Mouse (Mus musculus) lung, embryonic 16.5 days (tissue): Measurements from ENCODE around the gene Mrpl23. TPM values are rescaled to one million over a fixed set of nuclear protein-coding genes. Genes with fewer than 3 reads are reported as not detected.

Source experiments
- ATAC-seq: fragments of 200-750 bp; cut with Nextera tagmentation; 2 replicates; pipeline ENCODE4 v1.8.0; 2017; ENCODE audit warnings: low read depth, mild to moderate bottlenecking, moderate library complexity
- H3K27ac ChIP-seq: fragments of 300-500 bp; sonication (generic); 2 replicates; pipeline ENCODE4 v1.5.1; 2014; ENCODE audit warnings: mild to moderate bottlenecking, control low read depth, low read length
- H3K27me3 ChIP-seq: fragments of 300-500 bp; sonication (generic); 2 replicates; pipeline ENCODE4 v1.6.1; 2014; ENCODE audit warnings: low read depth, low read length, mixed read lengths; ENCODE audit not compliant: control insufficient read depth, insufficient read depth
- H3K36me3 ChIP-seq: fragments of 300-500 bp; sonication (generic); 2 replicates; pipeline ENCODE4 v1.6.1; 2014; ENCODE audit warnings: low read length; ENCODE audit not compliant: control insufficient read depth, insufficient read depth
- H3K4me1 ChIP-seq: fragments of 300-500 bp; sonication (generic); replicated peaks from 2 replicates; pipeline ENCODE4 v1.6.1; 2014; ENCODE audit warnings: low read length, mixed read lengths; ENCODE audit not compliant: control insufficient read depth, insufficient read depth
- H3K4me2 ChIP-seq: fragments of 300-500 bp; sonication (generic); 2 replicates; pipeline ENCODE4 v1.6.1; 2014; ENCODE audit warnings: low read depth, low read length, control low read depth
- H3K4me3 ChIP-seq: fragments of 300-500 bp; sonication (generic); 2 replicates; pipeline ENCODE4 v1.5.1; 2014; ENCODE audit warnings: mild to moderate bottlenecking, low read length, control low read depth
- H3K9ac ChIP-seq: fragments of 300-500 bp; sonication (generic); 2 replicates; pipeline ENCODE4 v1.6.1; 2014; ENCODE audit warnings: low read length, control low read depth
- H3K9me3 ChIP-seq: fragments of 300-500 bp; sonication (generic); 2 replicates; pipeline ENCODE4 v1.6.1; 2016; ENCODE audit warnings: low read length; ENCODE audit not compliant: control insufficient read depth
- WGBS: fragments of 180-500 bp; shearing (Covaris S2); extraction: QIAGEN DNeasy Blood & Tissue Kit; methylation state at CpG from one replicate; pipeline ENCODE4 v1.1.7; 2014; 5-methylcytosine and 5-hydroxymethylcytosine counted together
- polyA plus RNA-seq: library from polyadenylated mRNA; unstranded; fragments of >200 nt; fragmentation: Nextera tagmentation; extraction: Ambion mirVana; gene quantifications from 2 replicates; pipeline ENCODE4 v1.2.1, GENCODE M21; 2015

The Mrpl23 gene
- polyA plus RNA-seq, 1 experiment from 2014 or later, result 22.4 TPM

DNA sequence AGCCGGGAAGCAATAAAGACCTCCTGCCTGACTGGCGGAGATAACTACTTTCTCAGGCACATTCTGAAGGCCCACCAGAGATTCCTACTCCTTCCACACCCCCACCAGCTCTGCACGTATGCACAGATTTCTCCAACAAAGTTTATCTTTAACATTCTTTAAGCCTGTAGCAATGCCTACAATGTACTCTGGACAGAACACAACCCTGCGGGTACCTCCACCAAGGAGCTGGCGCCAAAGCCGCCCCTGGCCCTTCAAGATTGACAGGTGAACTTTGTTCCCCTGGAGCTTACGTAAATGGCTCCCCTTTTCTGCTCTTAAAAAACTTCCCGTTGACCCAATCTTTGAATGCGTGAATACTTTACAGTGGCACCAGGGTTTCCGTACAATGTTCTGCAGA is 3.1 kb upstream of the Mrpl23 start:
- no peaks in the 10 kb centered on the region for H3K36me3 ChIP-seq
- 43% methylated on average over 10 of the region's 10 CpGs for WGBS
- no peak overlapping the region for H3K4me3 ChIP-seq
- H3K27ac ChIP-seq, result 0 out of 2 replicates have a peak overlapping the region, but pooled peaks have one; percentile 24
- no peak overlapping the region for H3K4me2 ChIP-seq
- H3K4me1 ChIP-seq, result peaks cover 41% of the 10 kb centered on the region
- H3K9me3 ChIP-seq, result no peaks in the 10 kb centered on the region
- no peak for ATAC-seq
- H3K9ac ChIP-seq, result no peak overlapping the region
- no peaks in the 10 kb centered on the region for H3K27me3 ChIP-seq

DNA sequence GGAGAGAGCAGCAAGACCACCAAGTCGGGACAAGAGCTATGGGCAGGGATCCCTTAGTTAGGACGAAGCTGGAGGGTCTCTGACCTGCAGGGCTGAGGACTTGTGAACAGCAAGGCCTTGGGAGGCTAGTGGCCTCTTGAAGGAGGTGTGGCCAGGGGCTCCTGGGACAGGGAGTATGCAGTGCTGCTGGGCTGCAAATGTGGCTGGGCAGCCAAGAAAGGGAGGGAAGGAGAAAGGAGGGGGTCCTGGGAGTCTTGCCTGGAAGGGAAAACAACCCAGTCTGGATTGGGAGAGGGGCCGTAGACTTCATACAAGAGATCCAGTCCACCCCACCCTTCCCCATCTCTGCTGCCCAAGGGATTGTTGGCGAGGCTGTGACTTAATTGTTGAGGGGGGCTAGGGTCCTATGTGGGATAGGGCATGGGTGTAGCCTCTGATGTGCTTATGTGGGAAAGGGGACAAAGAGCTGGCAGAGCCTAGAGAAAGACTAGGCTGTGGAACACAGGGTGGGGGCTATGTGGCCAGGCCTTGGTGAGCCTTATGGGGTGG is 439 bp upstream of the Mrpl23 start:
- H3K4me1 ChIP-seq, result peaks cover 38% of the 10 kb centered on the region
- H3K9me3 ChIP-seq, result no peaks in the 10 kb centered on the region
- H3K36me3 ChIP-seq, result peaks cover 3% of the 10 kb centered on the region; the same call in 1 of the 2 replicates
- peak overlapping the region; percentile 69 for H3K4me2 ChIP-seq
- no peaks in the 10 kb centered on the region for H3K27me3 ChIP-seq
- WGBS, result 66% methylated on average over 4 of the region's 4 CpGs
- peak; percentile 0 for ATAC-seq
- H3K9ac ChIP-seq, result peak overlapping the region; percentile 87; the same call in 1 of the 2 replicates
- no peak overlapping the region for H3K4me3 ChIP-seq
- peak overlapping the region; percentile 85; the same call in 1 of the 2 replicates for H3K27ac ChIP-seq

DNA sequence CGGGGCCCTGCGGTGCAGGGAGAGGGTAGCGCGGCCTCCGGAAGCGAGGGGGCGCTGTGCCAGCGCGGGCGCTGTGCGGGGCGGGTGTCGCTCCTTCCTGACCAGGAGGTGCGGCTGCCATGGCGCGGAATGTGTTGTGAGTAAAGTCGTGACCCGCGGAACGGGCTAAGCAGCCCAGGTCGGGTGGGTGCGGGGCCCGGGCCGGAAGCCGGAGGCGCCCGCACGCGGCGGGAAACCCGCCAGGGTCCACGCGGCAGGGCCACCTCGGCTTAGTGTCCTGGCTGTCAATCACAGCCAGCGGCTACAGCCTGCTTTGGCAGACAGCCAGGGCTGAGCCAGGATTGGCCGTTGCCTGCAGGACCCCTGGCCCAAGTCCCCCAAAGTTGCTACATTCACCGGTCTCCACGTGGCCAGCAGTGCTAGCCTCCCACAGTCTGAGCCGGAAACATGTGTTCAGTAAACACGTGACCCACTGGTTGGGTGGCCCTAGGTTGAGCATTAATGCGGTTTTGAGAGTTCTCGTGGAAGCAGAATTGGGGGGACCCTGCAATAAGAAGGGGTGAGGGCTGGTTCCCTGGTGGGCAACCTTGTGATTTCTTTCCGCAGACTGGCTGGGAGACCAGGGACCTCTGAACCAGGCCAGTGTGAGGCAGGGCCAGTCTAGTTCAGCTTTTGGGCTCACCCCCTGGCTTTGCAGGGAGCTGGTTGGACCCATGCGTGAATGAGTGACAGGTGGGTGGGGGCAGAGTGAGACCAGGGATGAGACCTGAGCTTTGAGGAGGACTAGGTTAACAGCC is 771 bp downstream of the Mrpl23 start:
- peak overlapping the region; percentile 87 for H3K9ac ChIP-seq
- peak overlapping the region; percentile 69 for H3K4me2 ChIP-seq
- H3K36me3 ChIP-seq, result peaks cover 3% of the 10 kb centered on the region; the same call in 1 of the 2 replicates
- H3K27ac ChIP-seq, result peak overlapping the region; percentile 85
- H3K27me3 ChIP-seq, result no peaks in the 10 kb centered on the region
- peak; percentile 81 for ATAC-seq
- H3K4me1 ChIP-seq, result peaks cover 43% of the 10 kb centered on the region
- H3K9me3 ChIP-seq, result no peaks in the 10 kb centered on the region
- peak overlapping the region; percentile 67 for H3K4me3 ChIP-seq
- 2% methylated on average over 44 of the region's 44 CpGs for WGBS

DNA sequence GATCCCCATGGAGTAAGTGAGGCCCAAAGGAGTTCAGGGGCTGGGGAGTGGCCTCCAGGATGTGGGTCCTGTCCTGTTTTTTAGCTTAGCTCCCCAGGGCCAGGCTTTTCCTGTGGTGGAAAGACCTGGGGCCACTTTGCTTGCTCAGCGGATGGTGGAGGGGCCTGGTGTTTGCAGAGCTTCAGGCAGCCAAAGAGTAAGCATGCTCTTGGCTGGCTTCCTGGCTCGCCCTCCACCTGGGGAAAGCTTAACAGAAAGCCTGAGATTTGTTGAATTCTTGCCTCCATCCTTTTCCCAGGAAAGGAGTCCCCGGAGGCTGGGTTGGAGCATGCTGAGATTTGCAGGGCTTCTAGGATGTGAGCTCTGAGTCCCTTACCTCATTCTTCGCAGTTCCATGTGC is 2.6 kb downstream of the Mrpl23 start:
- peak overlapping the region; percentile 85 for H3K27ac ChIP-seq
- ATAC-seq, result peak; percentile 24; the same call in 1 of the 2 replicates
- H3K27me3 ChIP-seq, result no peaks in the 10 kb centered on the region
- WGBS, result 37% methylated on average over 4 of the region's 4 CpGs
- no peak overlapping the region for H3K4me2 ChIP-seq
- no peaks in the 10 kb centered on the region for H3K9me3 ChIP-seq
- peaks cover 3% of the 10 kb centered on the region; the same call in 1 of the 2 replicates for H3K36me3 ChIP-seq
- peak overlapping the region; percentile 31 for H3K9ac ChIP-seq
- peaks cover 55% of the 10 kb centered on the region for H3K4me1 ChIP-seq
- H3K4me3 ChIP-seq, result no peak overlapping the region

DNA sequence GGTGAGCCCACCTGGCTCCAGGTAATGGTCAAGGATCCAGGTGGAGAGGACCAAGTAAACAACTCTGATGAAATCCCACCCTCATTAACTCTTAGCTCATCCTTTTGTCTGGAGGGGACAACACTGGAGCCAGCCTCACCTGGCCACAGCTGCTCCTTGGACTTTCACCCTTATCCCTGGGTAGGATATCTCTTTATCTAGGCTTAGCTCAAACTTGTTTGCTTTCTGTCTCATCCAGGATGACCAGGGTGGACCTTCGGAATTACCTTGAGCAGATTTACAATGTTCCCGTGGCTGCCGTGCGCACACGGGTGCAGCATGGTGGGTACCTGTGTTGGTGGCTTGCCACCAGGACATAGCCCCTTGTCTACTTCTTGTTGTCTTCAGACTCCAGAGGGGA is 3.3 kb downstream of the Mrpl23 start:
- Histone ChIP-seq H3K4me3 (no peak overlapping the region), H3K9ac (no peak overlapping the region; the same call in 1 of the 2 replicates), H3K27me3 (no peaks in the 10 kb centered on the region), H3K27ac (peak overlapping the region; percentile 85), H3K4me1 (peaks cover 60% of the 10 kb centered on the region), H3K9me3 (no peaks in the 10 kb centered on the region), H3K4me2 (no peak overlapping the region), H3K36me3 (peaks cover 3% of the 10 kb centered on the region)
- no peak for ATAC-seq
- WGBS, result 82% methylated on average over 5 of the region's 5 CpGs

DNA sequence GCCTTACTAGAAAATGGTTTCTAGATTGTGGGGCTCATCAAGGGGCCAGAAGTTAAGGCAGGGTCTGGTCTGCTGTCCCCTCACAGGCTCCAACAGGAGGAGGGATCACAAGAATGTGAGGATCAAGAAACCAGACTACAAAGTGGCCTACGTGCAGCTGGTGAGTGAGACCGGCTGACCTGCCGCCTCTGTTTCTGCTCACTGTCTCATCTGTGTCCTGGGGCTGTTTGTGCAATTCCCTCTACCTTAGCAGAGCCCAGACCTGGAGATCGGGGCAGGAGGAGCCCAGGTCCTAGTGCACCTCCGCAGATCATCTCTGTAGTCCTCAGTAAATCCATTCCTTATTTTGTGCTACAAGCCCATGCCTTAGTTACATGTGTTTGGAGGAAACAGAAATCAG is 4.7 kb downstream of the Mrpl23 start:
- no peaks in the 10 kb centered on the region for H3K9me3 ChIP-seq
- no peak for ATAC-seq
- H3K4me2 ChIP-seq, result no peak overlapping the region
- H3K27me3 ChIP-seq, result no peaks in the 10 kb centered on the region
- 69% methylated on average over 5 of the region's 5 CpGs for WGBS
- H3K4me3 ChIP-seq, result no peak overlapping the region
- H3K9ac ChIP-seq, result no peak overlapping the region
- H3K36me3 ChIP-seq, result peaks cover 6% of the 10 kb centered on the region
- peaks cover 54% of the 10 kb centered on the region for H3K4me1 ChIP-seq
- H3K27ac ChIP-seq, result no peak overlapping the region

DNA sequence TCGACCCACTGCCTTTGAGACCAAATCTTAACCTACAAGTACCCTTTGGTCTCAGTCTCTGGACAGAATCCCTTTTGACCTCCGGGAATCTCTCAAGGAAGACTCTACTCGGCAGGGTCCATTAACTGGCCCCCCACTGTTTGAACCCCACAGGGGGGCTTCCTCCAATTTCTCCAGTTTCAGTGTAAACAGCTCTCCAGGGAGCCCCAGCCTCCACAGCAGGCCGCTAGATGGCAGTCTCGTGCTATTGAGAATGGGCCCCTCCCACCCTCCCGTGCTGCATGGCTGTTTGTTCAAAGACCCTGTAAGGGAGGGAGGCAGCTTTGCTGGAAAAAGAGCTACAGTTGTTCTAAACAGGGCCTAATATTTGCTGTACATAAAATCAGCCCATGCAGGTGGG is 5.4 kb downstream of the Mrpl23 start:
- H3K27me3 ChIP-seq, result no peaks in the 10 kb centered on the region
- peak overlapping the region; percentile 45 for H3K9ac ChIP-seq
- WGBS, result 12% methylated on average over 6 of the region's 6 CpGs
- no peak overlapping the region for H3K4me3 ChIP-seq
- peaks cover 56% of the 10 kb centered on the region for H3K4me1 ChIP-seq
- peaks cover 6% of the 10 kb centered on the region for H3K36me3 ChIP-seq
- no peak overlapping the region for H3K4me2 ChIP-seq
- peak; percentile 62 for ATAC-seq
- no peaks in the 10 kb centered on the region for H3K9me3 ChIP-seq
- H3K27ac ChIP-seq, result peak overlapping the region; percentile 82

DNA sequence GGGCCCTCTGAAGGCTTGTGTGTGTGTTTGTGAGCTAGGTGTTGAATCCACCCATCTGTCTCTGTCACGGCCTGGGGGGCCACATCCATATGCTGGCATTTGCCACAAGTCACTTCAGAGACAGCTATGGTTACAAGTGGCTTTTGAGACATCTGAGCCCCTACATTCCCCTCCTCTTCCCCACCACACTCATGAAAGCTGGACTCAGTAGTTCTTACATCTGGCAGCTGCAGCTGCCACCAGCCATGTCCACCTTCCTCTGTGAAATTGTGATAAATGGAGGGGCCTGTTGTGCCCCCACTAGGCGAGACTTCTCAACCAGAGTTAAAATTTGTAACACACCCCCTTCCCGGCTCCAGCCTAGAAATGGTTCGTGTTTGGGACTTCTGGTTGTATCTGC is 5.8 kb downstream of the Mrpl23 start:
- peak overlapping the region; percentile 82 for H3K27ac ChIP-seq
- no peak for ATAC-seq
- WGBS, result 20% methylated on average over 4 of the region's 4 CpGs
- H3K27me3 ChIP-seq, result no peaks in the 10 kb centered on the region
- no peak overlapping the region for H3K4me2 ChIP-seq
- peaks cover 6% of the 10 kb centered on the region for H3K36me3 ChIP-seq
- H3K9me3 ChIP-seq, result no peaks in the 10 kb centered on the region
- H3K9ac ChIP-seq, result peak overlapping the region; percentile 45
- H3K4me3 ChIP-seq, result no peak overlapping the region
- peaks cover 58% of the 10 kb centered on the region for H3K4me1 ChIP-seq

DNA sequence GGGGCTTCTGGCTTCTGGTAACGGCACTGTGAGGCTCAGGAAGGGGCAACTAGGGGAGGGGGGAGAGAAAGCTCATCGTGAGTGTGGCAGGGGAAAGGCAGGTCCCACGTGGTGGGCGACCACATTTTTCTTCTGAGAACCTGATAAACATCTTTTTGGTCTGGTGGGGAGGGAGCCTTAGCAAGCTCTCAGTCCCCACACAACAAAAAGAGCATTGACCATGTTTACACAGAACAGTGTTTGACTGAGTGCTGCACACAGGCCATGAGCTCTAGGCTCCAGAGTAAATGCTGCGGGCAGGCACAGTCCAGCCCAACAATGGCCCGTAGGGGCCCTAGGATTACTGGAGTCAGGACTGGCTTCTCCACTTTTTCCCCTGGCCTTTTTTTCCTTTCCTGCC is 6.3 kb downstream of the Mrpl23 start:
- H3K27ac ChIP-seq, result peak overlapping the region; percentile 82
- ATAC-seq, result no peak
- no peaks in the 10 kb centered on the region for H3K9me3 ChIP-seq
- peak overlapping the region; percentile 45 for H3K9ac ChIP-seq
- no peak overlapping the region for H3K4me3 ChIP-seq
- peaks cover 6% of the 10 kb centered on the region for H3K36me3 ChIP-seq
- H3K4me1 ChIP-seq, result peaks cover 54% of the 10 kb centered on the region
- H3K4me2 ChIP-seq, result no peak overlapping the region
- 20% methylated on average over 6 of the region's 6 CpGs for WGBS
- no peaks in the 10 kb centered on the region for H3K27me3 ChIP-seq
